Mouse (Mus musculus) fibroblast of lung, adult 2 months (primary cell): Measurements from ENCODE around the gene Saxo1.
A peak's percentile ranks its signal among the peaks of the same experiment; 100 is the strongest.

ENCODE experiments used
- DNase-seq: peaks from one replicate; pipeline ENCODE4 v3.0.0-alpha.2; 2011; ENCODE audit warnings: low read depth

The Saxo1 gene

DNA sequence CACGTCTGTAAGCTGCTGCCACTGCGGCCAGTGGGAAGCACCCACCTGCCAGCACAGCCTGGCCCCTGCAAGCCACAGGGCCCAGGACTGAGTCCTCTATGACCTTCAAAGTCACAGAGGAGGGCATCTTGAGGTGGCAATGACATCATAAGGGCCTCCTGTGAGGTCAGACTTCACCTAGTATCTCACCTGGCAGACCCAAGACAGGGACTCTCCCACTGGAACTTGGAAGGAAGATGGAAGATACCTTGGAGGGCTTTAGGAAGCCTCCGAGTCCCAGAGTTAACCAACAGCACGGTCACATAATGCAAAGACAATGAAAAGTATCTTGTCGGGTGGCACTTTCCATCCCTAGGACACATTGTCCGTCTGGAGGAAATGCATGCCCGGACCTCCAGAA is at the start of gene Saxo1:
Saxo1 (minus strand) TSS at position 101 of the 400 bp plus-strand sequence.
- no peak for DNase-seq

DNA sequence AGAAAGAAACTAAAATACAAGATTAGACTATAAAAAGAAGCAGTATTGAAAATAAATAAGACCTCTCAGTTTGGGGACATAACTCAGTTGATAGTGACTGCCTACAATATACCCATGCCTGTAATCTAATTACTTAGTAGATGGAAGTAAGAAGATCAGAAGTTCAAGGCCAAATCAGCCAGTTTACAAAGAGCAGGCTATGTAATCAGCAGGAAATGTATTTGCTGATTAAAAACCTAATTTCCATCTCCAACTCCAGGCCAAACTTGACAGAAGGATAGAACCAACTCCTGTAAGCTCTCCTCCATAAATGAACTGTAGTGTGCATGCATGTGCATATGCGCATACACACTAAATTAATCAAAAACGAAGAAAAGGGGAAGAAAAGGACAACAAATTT is 33.2 kb upstream of the Saxo1 start:
- no peak for DNase-seq

DNA sequence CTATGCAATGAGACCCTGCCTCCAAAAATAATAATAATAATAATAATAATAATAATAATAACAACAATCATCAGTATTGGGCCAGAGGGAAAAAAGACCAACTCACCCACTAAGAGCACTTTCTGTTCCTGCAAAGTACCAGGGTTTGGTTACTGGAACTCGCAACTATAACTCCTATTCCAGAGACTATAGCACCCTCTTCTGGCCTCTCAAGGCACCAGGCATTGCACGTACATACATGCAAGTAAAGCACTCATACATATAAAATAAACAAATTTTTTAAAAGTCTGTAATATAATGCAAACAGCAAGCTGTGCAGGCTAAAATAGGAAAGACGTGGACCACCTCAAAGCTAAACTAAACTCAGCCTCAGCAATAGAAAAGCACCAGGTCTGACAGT is 30.1 kb upstream of the Saxo1 start:
- DNase-seq: no peak

DNA sequence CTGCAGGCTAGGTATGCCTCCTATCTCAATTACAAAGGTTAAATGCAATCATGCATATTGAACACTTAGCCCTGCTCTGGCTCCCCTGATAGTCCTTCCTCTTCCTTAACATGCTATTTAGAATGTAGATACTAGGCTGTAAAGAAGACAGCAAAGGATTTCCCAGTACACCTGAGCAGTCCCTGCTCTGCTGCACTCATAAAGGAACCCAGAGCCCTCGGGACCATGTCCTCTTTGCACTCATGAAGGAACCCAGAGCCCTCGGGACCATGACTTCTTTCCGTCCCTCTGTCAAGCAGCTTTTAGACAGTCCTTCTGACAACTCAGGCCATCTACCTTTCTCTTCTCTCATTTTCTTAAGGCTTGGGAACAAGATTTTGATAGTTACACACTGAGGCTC is 22.5 kb upstream of the Saxo1 start:
- DNase-seq: no peak

DNA sequence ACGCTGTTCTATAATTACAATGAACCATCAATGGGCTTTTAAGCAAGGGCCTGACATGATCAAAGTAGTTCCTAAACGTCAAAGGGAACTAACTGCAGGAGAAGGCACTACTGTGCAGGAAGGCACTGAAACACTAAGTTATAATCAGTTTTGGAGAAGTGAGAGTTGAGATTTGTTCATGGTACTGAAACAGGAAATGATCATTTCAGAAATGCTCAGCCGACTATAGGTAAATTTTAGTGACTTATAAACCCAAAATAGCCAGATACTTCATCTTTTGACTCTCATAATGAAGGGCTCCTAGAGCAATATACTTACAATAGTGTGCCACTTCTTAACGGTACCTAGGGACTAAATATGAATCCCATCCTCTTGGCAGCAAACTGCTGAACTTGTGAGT is 21.9 kb upstream of the Saxo1 start:
- no peak for DNase-seq

DNA sequence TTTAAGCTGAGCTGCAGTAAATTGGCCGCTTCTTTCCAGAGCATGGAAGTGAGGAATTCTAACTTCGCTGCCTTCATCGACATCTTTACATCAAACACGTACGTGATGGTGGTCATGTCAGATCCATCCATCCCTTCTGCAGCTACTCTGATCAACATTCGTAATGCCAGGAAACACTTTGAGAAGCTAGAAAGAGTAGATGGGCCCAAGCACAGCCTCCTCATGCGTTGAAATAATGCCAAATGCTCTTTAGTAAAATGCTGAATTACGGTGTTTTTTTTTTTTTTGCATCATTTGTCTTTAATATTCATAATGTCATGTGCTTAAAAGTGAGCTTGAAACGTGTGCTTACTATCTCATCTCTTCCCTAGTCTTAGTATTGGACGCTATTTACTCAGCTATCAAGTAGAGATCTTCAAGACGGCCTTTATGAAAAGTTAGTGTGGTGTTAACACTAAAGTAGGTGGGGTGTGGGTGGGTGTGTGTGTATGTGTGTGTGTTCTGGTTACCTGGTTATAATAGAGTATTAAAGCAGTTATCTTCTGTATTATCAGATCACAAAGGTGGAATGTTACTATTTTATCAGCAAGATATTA is 18.6 kb upstream of the Saxo1 start:
- no peak for DNase-seq

DNA sequence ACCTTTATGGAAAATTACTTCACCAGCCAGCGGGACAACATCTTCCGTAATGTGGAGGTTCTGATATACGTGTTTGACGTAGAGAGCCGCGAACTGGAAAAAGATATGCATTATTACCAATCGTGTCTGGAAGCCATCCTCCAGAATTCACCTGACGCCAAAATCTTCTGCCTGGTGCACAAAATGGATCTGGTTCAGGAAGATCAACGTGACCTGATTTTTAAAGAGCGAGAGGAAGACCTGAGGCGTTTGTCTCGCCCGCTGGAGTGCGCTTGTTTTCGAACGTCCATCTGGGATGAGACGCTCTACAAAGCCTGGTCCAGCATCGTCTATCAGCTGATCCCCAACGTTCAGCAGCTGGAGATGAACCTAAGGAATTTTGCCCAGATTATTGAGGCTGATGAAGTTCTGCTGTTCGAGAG is 18.0 kb upstream of the Saxo1 start:
- DNase-seq: no peak

DNA sequence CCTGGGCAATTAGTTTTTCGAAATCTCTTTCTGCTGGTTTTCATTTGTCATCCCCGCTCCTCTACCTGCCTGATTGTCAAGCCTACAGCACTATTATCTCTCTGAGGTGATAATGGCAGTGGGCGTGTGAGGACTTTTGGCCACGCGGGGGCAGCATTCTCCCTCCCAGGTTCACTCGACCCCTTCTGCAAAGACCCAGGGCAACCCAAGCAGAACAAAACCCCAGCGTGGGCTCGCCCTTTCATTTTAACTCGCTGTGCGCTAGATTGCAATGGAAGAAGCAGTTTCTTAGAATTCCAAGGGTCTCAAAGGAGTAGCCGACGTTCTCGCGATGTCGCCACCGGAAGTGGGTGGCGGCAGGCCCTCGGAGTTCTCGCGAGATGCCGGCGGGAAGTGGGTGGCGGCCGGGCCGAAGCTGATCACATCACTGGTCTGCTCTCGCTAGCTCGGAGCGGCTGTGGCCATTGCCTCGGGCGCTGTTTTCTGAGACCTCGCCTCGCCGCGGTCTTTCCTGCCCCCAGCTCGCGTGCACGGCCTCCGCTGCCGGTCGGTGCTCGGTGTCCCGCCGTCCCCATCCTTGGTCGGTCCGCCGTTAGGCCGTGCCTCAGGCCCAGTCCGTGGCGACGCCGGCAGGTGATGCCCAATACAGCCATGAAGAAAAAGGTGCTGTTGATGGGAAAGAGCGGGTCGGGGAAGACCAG is 17.3 kb upstream of the Saxo1 start, which contains the start of gene Rraga:
Rraga (plus strand) TSS at position 386 of the 701 bp plus-strand sequence.
- peak; percentile 80 for DNase-seq

DNA sequence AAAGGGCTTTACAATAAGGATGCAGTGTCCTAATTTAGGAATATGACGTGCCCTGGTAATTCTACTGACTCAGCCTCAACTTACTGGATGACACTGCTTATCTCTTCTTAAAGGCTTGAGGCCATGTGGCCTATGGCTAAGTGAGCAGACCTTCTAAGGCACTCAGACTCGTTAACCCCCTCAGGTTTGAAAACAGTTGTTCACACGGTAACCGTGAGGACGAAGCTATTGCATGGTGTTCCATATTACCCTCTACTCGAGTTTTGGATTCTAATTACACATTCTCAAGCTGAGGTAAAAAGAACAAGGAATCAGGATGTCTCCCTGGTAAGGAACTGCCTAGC is 16.8 kb upstream of the Saxo1 start:
- DNase-seq: no peak

DNA sequence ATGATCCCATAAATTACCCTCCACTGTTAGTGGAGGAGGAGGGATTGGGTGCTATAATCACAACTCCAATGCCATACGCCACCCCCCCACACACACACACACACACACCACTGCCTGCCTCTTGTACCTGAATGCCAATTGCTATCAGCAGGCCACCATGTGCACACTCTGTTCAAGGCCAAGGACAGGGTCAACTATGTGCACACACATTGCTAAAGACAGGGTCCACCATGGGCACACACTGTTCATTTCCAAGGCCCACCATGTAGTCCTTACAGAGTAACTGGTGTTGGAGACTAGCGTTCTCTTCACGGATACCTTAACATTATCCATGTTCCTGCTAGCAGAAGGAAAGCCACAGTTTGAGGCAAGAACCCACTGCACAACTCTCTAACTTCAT is 2.9 kb upstream of the Saxo1 start:
- no peak for DNase-seq

DNA sequence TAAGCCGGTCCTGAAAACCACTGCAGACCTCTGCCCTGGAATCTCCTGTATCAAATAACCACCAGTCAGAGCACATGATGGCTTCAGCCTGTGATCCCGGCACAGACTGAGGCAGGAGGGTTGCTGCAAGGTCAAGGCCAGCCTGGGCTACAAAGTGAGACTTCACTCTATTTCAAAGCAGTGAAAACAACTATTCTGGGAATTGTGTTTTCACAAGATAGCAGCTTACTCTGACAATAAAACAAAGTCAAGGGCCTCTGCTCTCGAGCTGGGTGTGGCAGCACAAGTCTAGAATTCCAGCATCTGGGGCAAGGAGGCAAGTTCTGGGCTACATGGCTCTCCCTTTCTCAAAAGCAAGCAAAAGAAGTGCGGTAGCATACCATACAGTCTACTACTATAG is 878 bp upstream of the Saxo1 start:
- DNase-seq: no peak

DNA sequence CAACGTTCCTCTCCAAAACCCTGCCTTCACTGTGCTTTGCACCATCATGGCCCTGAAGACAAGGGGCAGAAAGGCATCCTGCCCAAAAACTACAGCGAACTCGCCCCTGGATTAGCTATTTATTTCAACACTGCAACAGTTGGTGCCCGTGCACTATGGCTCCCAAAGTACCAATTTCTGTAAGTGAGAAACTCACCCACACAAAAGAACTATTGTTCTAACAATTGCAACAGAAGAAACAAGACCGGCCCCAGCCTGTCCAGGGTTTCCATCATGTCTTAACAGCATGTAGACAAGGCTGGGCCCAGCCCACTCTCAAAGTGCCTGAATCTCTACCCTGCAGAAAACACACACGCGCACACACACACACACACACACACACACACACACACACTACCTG is 757 bp downstream of the Saxo1 start:
- no peak for DNase-seq

DNA sequence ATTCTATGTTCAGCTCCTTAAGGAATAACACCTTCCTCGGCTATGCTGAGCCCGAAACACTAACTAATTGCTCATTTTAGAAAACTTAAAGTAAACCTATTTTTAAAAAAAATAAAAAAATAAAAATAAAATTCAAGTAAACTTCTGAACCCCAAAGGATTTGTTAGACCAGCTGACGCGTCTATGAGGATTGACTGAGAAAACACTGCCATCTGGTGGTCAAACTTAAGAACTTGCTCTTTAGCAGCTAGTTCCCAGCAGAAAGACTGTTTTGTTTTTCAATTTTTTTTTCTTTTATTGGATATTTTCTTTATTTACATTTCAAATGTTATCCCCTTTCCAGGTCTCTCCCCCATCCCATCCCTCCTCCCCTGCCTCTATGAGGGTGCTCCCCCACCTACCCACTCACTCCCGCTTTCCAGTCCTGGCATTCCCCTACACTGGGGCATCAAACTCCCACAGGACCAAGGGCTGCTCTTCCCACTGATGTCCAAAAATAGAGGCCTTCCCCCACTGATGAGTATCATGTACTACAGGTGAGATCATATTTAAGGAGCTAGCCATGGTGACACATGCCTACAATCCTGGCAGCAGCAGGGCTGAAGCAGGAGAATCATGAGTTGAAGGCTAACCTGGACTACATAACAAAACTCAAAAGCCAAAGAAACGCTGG is 3.0 kb downstream of the Saxo1 start:
- DNase-seq: no peak

DNA sequence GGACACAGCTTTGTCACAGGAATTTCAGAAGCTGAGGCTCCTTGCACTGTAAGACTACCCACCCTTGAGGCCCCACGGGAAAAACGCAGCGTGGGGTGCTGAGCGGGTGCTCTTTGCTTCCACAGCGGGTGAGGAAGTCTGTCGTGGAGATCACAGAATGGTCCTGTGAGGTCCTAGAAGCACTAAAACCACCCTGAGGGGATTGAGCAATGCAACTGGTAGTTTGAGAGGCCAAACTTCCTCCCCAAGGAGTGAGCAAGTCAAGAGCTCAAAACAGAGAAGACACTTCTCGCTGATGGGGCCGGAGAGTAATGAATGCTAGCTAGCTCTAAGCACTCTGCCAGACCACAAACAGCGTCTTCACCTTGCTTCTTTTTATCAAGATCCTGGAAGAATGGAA is 9.8 kb downstream of the Saxo1 start:
- no peak for DNase-seq

DNA sequence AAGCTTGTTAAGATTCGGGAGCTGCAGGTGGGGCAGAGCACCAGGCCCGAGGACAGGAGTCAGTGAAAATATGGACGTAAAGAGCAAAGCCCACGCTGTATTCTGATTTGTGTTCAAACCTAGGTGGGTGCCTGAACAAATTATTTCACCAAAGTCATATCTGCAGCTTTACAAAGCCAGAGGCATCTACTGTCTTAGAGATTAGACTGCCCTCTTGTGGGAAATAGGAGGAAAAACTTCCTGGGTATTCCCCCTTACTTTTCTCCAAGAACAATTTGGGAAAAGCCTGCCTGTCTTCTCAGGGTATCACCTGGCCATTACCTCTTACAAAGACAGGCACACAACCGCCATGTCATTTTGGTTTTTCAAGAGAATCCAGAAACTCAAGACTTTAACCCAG is 12.5 kb downstream of the Saxo1 start:
- DNase-seq: no peak

DNA sequence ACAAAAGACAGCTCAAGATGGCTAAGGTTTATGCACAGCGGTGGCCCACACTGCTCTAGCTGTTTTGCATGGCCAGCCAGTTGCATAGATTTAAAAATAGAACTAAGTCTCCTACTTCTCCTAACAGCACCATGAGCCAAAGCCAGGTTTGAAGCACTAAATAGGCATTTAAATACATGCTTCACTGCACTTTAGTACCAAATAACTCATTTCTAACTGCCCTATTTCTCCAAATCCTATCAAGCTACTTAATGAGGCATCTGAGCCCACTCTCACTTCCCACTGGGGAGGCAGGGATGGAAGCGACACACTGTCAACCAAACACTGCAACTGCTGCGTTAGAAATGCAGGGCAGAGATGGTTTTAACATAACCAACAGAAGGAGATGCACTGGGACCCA is 14.1 kb downstream of the Saxo1 start:
- DNase-seq: no peak

DNA sequence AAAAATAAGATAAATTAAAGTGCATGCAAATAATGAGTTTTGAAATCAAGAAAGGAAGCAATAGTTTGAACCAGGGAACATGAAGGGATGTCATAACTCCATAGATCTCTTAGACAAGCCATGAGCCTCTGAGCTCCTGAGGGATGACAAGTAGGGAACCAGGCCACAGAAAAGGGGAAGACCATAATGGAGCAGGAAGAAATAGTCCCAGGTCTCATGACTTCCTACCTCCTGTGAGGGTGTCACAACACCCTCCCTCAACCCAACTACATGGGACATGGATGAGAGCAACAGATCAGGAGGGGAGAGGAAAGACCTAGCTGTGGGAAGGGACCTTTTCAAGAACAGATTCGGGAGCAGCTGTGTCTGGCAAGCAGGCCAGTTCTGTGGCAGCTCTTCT is 16.6 kb downstream of the Saxo1 start:
- no peak for DNase-seq

DNA sequence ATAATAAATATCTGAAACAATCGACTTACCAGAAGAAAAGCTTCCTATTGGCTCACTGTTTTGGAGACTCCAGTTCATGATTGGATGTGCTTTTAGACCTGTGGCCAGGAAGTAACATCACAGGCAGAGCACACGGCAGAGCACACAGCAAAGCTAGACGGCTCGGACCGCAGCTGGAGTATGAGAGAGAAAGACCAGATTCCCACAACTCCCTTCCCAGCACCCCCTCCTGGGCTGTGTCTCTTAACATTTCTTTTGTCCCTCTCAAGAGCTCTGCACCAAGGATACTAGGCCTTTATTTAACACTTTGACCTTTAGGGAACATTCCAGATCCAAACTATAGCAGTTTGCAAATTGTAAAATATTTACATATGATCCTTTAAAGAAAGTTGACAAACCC is 19.2 kb downstream of the Saxo1 start:
- DNase-seq: no peak

DNA sequence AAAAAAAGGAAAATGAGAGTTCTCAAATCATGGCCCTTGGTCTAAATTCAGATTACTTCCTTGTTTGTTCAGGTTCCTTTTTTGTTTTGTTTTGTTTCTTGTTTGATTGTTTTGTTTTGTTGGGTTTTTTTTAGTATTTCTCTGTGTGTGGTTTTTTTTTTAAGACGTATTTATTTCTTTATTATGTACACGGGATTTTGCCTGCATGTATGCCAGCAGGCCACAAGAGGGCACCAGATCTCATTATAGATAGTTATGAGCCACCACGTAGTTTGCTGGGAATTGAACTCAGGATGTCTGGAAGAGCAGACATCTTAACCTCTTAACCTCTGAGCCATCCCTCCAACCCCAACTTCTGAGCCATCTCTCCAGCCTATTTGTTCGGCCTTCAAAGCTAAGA is 20.2 kb downstream of the Saxo1 start:
- no peak for DNase-seq

DNA sequence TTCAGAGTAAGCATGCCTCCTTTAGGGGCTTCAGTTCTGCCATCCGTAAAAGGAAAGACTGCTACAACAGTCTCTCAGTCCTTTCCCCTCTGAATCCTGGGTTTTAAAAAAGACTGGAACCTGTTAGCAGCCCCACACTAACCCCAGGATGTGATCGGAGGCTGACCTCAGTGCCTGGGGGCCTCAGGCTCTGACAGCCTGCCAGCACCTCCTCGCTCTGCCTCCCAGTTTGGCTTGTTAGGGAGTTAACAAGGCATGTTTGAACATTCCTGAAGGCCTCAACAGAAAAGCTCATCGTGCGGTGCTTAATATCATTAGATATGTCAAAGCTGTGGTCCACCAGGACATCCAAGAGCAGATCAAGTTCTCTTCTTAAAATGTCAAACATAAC is 24.0 kb downstream of the Saxo1 start:
- DNase-seq: no peak

DNA sequence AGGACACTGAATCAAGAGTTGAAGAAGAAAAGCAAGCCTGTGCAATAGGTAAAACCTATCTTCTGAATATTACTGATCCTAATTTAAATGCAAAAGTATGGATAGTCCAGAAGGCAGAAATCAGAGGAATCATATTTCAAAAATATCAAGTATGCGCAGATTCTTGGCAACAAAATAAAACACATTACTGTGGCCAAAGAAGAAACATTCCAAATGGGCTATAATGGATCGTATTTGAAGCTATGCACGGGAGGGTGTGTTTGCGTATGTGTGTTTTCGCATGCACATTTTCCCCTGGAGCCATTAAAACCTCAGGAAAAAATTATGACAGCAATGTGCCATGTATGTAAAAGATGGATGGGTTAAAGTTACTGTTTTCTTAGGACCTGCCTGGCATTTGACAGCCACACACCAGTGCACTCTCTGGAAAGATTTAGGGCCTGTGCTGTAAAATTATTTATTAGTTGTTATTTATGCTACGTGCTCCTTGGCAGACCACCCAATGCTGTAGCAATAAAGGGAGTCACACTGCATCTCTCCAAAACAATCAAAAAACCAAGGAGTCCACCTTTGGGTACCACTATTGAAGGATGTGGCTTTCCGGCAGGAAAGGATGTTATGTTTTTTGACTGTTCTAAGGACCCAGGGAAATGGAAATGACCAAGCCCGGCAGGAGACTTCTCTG is 24.6 kb downstream of the Saxo1 start:
- DNase-seq: no peak

DNA sequence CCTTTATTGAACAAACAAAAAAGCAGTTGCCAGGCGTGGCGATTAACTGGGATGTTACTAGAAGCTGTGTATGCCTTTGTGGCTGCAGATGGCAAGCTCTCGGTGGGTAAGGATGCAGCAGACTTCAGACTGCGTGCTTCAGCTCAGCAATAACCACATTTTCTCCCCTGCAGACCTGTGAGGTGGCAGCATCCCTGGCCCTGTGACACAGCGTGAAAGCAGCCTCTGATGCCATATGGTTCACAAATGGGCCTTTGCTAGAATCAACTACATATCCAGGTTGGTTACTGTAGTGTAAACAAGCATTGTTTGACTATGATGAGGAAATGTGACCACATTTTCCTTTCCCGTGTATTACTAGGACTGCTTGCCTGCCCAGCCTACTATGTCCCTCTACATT is 29.0 kb downstream of the Saxo1 start:
- DNase-seq: no peak
